Mouse (Mus musculus) ES-Bruce4 (cell line): ENCODE data around the gene Dnajb13. TPM values are rescaled to one million over a fixed set of nuclear protein-coding genes. Genes with fewer than 3 reads are reported as not detected.

Source experiments
- H3K27ac ChIP-seq: 2 replicates; pipeline ENCODE4 v1.5.1; 2012; ENCODE audit warnings: low read length, inconsistent platforms; ENCODE audit not compliant: insufficient read depth
- H3K27me3 ChIP-seq: 2 replicates; pipeline ENCODE4 v1.6.1; 2012; ENCODE audit warnings: mild to moderate bottlenecking, low read length, inconsistent platforms; ENCODE audit not compliant: control insufficient read depth, poor library complexity, insufficient read depth, severe bottlenecking
- H3K36me3 ChIP-seq: 2 replicates; pipeline ENCODE4 v1.6.1; 2012; ENCODE audit warnings: inconsistent platforms, mild to moderate bottlenecking, low read length, moderate library complexity; ENCODE audit not compliant: control insufficient read depth, poor library complexity, insufficient read depth, severe bottlenecking
- H3K4me1 ChIP-seq: one replicate; pipeline ENCODE4 v1.8.1; 2011; ENCODE audit warnings: low read length; ENCODE audit not compliant: control insufficient read depth, insufficient read depth
- H3K4me3 ChIP-seq: 2 replicates; pipeline ENCODE4 v1.5.1; 2011; ENCODE audit warnings: low read depth, mild to moderate bottlenecking, low read length
- H3K9ac ChIP-seq: 2 replicates; pipeline ENCODE4 v1.6.1; 2012; ENCODE audit warnings: low read depth, mild to moderate bottlenecking, inconsistent platforms; ENCODE audit not compliant: poor library complexity, severe bottlenecking
- H3K9me3 ChIP-seq: replicated peaks from 2 replicates; pipeline ENCODE4 v1.6.1; 2012; ENCODE audit warnings: mild to moderate bottlenecking, low read length, inconsistent platforms; ENCODE audit not compliant: control insufficient read depth, poor library complexity, insufficient read depth, severe bottlenecking
- CTCF ChIP-seq: IDR thresholded peaks from one replicate; pipeline ENCODE4 v1.8.1; 2011; ENCODE audit warnings: low read depth, low read length
- EP300 ChIP-seq: IDR thresholded peaks from 2 replicates; pipeline ENCODE4 v1.6.1; 2011; ENCODE audit warnings: low read depth, low read length; ENCODE audit not compliant: insufficient read depth
- POLR2A ChIP-seq: IDR thresholded peaks from one replicate; pipeline ENCODE4 v1.8.1; 2011; ENCODE audit warnings: low read length; ENCODE audit not compliant: insufficient read depth
- polyA plus RNA-seq: library from polyadenylated mRNA; stranded (reverse); fragments of >200 nt; gene quantifications from 2 replicates; pipeline ENCODE4 v1.2.4, GENCODE M21; 2011; ENCODE audit warnings: low read depth; ENCODE audit not compliant: missing spikeins, insufficient read depth, insufficient read length

The Dnajb13 gene
- polyA plus RNA-seq, 1 experiment, result 0.39 TPM

DNA sequence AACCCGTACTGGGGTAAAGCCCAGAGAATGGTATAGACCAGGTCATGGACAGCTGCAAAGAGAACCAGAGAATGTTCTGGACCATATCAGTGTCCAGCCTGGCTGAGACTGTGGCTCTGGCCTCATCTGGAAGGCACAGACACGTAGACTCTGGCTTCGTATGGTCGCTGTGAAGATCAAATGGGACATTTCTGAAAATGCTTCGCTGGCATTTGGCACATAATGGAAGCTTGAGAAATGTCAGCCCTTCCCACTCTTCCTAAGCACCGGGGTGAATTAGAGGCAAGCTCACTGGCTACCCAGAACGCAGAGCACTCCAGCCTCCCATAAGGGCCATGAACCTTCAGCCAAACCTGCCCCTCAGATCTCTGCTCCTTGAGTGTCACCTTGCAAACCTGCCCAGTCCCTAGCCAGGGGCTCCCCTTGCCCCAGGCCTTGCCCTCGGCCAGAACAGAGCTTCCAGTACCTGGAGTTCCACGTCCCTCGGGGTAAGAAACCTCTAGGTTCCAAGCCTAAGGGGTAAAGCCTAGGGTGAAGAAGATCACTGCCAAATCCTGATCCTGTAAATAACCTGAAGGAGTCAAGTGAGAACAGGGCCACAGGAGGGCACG lies 43.9 kb downstream of the Dnajb13 start:
- Histone ChIP-seq H3K4me1 (no peaks in the 10 kb centered on the region), H3K27ac (no peak overlapping the region), H3K9ac (no peak overlapping the region), H3K27me3 (no peaks in the 10 kb centered on the region), H3K4me3 (no peak overlapping the region), H3K9me3 (no peaks in the 10 kb centered on the region), H3K36me3 (no peaks in the 10 kb centered on the region)
- TF ChIP-seq EP300 (no peak), CTCF (no peak), POLR2A (no peak)

GRCm38 (mm10) chr7:100469502-100469901 lies 45.3 kb downstream of the Dnajb13 start:
- Histone ChIP-seq H3K4me3 (no peak overlapping the region), H3K36me3 (no peaks in the 10 kb centered on the region), H3K27me3 (no peaks in the 10 kb centered on the region), H3K9ac (no peak overlapping the region), H3K4me1 (no peaks in the 10 kb centered on the region), H3K9me3 (no peaks in the 10 kb centered on the region), H3K27ac (no peak overlapping the region)
- TF ChIP-seq POLR2A (no peak), EP300 (no peak), CTCF (no peak)

GRCm38 (mm10) chr7:100468761-100469160 lies 46.0 kb downstream of the Dnajb13 start:
- Histone ChIP-seq H3K4me3 (no peak overlapping the region), H3K4me1 (no peaks in the 10 kb centered on the region), H3K27ac (no peak overlapping the region), H3K27me3 (no peaks in the 10 kb centered on the region), H3K9me3 (no peaks in the 10 kb centered on the region), H3K36me3 (no peaks in the 10 kb centered on the region), H3K9ac (no peak overlapping the region)
- no peak for TF ChIP-seq CTCF
- TF ChIP-seq POLR2A, result no peak
- TF ChIP-seq EP300, result no peak

GRCm38 (mm10) chr7:100466781-100467510 lies 47.8 kb downstream of the Dnajb13 start:
- no peak for TF ChIP-seq POLR2A
- no peak overlapping the region for H3K27ac ChIP-seq
- no peak overlapping the region for H3K9ac ChIP-seq
- no peaks in the 10 kb centered on the region for H3K36me3 ChIP-seq
- no peaks in the 10 kb centered on the region for H3K4me1 ChIP-seq
- no peaks in the 10 kb centered on the region for H3K9me3 ChIP-seq
- no peak overlapping the region for H3K4me3 ChIP-seq
- no peaks in the 10 kb centered on the region for H3K27me3 ChIP-seq

GRCm38 (mm10) chr7:100465656-100466309 lies 49.0 kb downstream of the Dnajb13 start:
- H3K4me1 ChIP-seq, result no peaks in the 10 kb centered on the region
- no peaks in the 10 kb centered on the region for H3K27me3 ChIP-seq
- no peak overlapping the region for H3K4me3 ChIP-seq
- no peak for TF ChIP-seq EP300
- no peak for TF ChIP-seq CTCF
- no peak for TF ChIP-seq POLR2A
- no peak overlapping the region for H3K9ac ChIP-seq
- H3K27ac ChIP-seq, result no peak overlapping the region
- H3K36me3 ChIP-seq, result no peaks in the 10 kb centered on the region
- H3K9me3 ChIP-seq, result no peaks in the 10 kb centered on the region

- Histone ChIP-seq H3K4me1 (no peaks in the 10 kb centered on the region), H3K9me3 (no peaks in the 10 kb centered on the region), H3K9ac (no peak overlapping the region), H3K4me3 (no peak overlapping the region), H3K27me3 (no peaks in the 10 kb centered on the region), H3K36me3 (no peaks in the 10 kb centered on the region), H3K27ac (no peak overlapping the region)
- TF ChIP-seq EP300, result no peak
- no peak for TF ChIP-seq CTCF
- TF ChIP-seq POLR2A, result no peak
Observed at GRCm38 (mm10) chr7:100465248-100465647, 49.5 kb downstream of the Dnajb13 start.
